Mouse (Mus musculus) brain, embryonic 14.5 days (tissue): ENCODE measurements at regions not wholly inside any gene's neighbourhood (a gene's known extent, or its start where the extent isn't known, plus 50 kb on each side); places are given as distances from the start of the nearest gene placed in this dataset.

Experiments
- CTCF ChIP-seq: fragments of 200-500 bp; IDR thresholded peaks from 2 replicates; pipeline ENCODE4 v1.5.1; 2012; ENCODE audit warnings: inconsistent platforms, mild to moderate bottlenecking, moderate library complexity, borderline replicate concordance; ENCODE audit not compliant: insufficient read depth, insufficient read length; ENCODE audit errors: extremely low read depth
- POLR2A ChIP-seq: fragments of 200-500 bp; IDR thresholded peaks from 2 replicates; pipeline ENCODE4 v1.6.1; 2012; ENCODE audit warnings: mild to moderate bottlenecking, inconsistent platforms, borderline replicate concordance; ENCODE audit not compliant: poor library complexity, insufficient read depth, insufficient read length, severe bottlenecking; ENCODE audit errors: extremely low read depth

DNA sequence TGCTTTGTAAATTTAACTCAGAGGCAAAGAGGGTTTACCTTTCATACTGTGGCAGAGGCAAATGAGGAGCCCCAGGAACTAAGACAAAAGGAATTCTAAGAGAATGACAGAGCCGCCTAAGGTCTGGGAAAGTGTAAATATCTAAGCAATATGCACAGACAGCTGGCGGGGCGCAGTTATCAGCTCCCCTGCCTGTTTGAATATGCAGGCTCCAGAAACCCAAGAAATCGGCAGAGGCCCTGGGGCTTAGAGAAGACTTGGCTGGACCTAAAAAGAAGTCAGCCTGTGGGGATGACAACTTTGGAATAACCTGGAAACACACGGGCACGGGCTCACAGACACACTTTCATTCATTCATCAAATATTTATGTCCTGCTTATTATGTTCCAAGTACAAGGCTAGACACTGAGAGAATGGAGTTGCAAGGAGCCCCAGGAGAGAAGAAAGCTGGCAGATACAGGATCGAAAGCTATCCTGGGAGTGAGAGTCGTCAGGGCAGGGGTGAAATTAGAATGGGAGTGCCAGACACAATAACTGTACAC is 222.2 kb upstream of the Rpl38 start:
- no peak for TF ChIP-seq CTCF
- TF ChIP-seq POLR2A = no peak
